Mouse (Mus musculus) ovary, postnatal 36 days (tissue): ENCODE measurements around the gene Ccdc6.
A peak's percentile ranks its signal among the peaks of the same experiment; 100 is the strongest.

ENCODE experiments used
- DNase-seq: peaks from one replicate; pipeline ENCODE4 v3.0.0; 2022; ENCODE audit warnings: low spot score, mixed read lengths

The Ccdc6 gene

DNA sequence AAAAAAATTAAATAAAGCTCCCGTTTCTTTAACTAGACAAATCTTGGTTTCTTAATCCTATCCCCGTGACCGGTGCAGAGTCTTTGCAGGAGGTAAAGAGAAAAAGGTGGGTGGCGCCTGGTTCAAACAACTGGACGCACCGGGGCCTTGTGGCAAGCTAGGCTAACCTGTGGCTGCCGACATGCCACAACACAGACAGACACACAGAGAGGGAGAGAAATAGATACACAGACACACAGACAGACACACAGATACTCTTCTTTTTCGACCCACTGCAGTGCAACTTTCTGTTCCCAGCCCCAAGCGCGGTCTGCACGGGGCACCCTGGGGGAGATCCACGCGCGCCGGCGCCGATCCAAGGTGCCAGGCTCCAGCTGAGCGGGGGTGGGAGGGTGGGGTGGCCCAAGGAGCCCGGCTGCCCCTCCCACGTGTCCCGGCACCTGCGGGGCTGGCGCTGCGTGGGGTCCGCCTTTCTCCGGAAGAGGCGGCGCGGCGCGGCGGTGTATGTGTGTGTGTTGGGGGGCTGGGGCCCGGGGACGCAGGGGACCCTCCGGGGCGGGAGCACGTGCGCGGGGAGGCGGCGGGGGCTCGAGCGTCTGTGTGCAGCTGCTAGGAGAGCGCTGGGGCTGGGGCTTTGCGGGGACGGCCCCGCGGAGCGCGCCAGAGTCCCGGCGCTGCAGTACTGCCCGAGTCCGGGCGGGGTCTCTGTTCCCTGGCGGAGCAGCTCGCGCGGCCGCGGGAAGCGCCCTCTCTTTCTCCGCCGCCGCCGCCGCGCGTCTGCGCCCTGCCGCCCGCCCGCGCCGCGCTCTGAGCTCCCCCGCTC, at the start of gene Ccdc6:
TSS of gene Ccdc6 (plus strand) at position 756 of the 823 bp plus-strand sequence.
- peak; percentile 87 for DNase-seq

DNA sequence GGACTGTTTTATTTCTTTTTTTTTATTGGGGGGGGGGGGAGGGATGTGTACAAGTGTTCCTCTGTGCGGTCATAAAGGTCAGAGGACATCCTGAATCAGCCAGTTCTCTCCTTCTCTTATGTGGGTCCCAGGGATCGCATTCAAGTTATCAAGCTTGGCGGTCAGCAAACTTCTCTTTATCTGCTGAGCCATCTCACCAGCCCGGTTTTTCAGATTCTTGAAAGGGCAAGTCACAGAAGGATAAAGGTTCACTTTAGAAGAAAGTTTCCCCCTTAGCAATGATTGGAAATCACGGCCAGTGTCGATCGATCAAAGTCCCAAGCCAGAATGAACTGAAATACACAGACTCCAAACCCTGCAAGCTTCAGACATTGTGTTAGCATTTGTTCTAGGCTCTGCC, 47.1 kb upstream of the Ccdc6 start:
- DNase-seq = no peak

DNA sequence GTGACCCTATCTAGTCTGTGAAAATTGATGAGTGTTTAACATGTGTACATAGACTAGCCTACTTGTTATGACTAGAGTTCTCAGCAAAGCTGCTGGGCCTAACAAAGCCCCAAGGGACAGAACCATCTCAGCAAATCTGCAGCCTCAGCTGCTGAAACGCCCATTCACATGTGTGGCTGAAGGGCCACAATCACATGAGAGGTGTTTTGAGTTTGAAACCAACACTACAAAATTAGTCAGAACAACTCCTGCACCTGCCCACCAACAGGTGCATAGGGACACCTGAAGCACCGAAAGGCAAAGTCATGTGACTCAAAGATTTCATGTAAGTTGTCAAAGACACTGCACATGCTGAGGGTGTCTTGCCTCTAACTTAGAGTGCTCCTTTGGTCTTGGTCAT, 41.6 kb upstream of the Ccdc6 start:
- DNase-seq = no peak

DNA sequence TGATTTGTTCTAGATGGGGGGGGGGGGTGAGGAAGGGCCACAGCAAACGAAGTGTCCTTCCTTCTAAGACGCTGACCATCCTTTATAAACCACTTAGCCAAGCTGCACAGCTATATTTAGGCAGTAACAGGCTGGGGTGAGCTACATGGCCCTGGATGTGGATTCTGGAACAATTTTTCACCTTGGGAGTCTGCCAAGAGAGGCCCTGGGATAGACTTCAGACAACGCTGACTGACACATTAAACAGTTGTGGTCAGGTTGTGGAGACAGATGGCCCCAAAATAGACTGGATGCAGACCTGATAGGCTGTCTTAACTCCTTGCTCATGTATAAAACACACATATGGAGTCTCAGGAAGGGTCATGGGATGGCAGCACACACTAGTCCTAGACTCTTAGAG, 39.9 kb upstream of the Ccdc6 start:
- DNase-seq = no peak

DNA sequence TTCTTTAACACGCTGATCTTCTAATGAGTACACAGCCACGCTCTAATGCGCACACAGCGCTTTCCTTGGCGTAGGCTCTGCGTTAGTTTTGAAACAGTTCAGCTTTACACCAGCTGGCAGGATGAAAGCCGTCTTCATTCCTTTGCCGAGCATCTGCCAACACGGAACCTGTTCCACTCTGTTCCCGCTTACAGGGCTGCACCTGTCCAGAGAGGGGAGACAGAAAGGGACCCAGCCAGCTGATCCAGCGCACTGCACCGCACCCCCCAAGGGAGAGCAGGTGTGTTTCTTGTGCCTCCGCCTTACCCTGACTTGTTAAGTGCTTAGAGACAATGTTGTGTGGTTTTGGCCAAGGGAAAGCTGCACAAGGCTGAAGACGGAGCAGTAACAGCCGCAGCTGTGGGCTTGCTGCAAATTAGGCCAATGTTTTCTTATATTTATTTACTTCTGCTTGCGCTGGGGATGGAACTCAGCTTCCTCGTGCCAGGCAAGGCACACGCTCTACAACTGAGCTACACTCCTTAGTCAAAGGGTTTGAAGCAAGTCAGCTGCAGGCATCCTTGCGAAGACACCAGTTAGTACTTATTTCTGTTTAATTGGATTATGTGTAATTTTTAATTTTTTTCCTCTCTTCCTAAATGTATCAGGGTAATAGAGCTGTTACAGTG, 36.8 kb upstream of the Ccdc6 start:
- no peak for DNase-seq

DNA sequence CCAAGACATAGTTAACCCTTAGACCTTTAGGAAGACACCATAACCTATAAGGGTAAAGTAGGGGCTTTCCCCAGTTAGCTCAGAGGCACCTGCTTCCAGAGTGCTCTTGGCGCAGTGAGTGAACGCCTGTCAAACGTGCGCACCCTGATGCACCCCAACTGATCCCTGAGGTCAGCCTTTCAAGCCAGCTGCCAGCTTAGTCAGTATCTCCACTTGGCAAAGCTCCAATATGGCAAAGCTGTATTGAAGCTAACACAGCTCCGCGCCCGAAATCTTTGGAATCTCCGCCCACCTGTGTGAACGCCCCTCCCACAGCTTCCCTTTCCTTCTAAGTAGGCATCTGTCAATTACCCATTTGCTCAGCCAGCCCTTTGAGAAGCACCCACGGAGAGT, 36.2 kb upstream of the Ccdc6 start:
- DNase-seq = no peak

DNA sequence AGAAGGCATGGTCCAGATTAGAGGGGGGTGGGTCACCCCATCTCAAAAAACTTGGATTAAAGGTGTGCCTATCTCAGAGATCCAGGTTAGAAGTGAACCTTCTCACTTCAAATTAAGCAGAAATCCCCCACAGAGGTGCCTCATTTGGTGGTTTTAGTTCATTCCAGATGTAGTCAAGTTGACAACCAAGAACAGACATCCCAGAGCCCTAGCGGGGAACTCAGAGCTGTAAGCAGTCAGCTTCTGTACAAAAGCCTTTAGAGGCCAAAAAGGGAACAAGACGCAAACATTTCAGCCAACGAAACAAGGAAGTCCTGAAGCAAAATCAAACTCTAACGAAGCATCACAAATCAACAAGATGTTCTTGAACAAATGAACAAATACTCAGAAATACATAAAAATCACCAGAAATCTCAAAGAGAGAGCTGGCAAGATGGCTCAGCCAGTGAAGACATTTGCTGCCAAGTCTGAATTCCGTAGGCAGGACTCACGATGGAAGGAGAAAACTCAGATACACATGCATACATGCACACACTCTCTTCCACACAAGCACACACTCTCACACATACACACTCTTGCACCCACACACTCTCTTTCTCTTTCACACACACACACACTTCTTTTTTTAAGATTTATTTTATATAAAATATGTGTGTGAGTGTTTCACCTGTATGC, 32.9 kb upstream of the Ccdc6 start:
- no peak for DNase-seq

DNA sequence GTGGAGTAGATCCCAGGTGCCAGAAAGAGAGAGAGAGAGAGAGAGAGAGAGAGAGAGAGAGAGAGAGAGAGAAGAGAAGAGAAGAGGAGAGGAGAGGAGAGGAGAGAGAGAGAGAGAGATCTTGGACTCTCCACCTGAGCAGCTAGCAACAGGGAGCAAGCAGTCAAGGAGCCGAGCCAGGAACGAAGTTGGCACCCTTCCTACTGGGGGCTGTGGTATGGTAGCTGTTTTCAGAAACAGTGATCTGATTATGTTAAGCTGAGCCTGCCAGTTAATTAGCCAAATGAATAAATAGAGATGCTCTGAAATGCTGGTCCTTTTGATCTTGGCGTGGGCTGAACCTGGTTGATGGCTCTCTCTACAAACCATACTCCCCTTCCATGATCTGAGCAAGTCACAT, 31.7 kb upstream of the Ccdc6 start:
- DNase-seq = no peak

DNA sequence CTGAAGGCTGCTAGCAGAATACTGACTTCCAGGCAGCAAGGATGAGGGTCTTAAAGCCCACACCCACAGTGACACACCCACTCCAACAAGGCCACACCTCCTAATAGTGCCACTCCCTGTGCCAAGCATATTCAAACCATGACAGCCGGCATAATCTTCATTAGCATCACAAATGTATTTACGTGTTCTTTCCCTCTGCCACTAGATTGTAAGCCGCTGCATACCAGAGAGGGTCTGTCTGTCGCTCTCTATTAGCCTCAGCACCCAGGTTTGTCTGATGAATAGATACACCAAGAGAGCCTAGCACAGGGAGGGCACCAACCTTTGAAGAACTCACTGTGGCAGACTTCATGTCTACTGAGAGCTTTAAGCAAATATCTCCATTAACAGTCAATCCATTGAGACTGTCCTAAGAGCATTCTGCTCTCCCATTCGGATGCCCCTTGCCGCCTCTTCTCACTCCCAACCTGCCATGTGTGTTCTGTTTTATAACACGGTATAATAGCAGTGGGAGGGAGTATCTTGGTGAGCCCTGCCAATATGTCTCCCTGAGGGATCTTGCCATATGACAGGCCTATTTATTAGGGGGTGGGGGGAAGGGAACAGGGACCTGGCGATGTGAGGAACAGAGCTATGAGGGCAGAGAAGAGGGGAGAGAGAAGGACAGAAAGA, 30.3 kb upstream of the Ccdc6 start:
- DNase-seq = no peak

DNA sequence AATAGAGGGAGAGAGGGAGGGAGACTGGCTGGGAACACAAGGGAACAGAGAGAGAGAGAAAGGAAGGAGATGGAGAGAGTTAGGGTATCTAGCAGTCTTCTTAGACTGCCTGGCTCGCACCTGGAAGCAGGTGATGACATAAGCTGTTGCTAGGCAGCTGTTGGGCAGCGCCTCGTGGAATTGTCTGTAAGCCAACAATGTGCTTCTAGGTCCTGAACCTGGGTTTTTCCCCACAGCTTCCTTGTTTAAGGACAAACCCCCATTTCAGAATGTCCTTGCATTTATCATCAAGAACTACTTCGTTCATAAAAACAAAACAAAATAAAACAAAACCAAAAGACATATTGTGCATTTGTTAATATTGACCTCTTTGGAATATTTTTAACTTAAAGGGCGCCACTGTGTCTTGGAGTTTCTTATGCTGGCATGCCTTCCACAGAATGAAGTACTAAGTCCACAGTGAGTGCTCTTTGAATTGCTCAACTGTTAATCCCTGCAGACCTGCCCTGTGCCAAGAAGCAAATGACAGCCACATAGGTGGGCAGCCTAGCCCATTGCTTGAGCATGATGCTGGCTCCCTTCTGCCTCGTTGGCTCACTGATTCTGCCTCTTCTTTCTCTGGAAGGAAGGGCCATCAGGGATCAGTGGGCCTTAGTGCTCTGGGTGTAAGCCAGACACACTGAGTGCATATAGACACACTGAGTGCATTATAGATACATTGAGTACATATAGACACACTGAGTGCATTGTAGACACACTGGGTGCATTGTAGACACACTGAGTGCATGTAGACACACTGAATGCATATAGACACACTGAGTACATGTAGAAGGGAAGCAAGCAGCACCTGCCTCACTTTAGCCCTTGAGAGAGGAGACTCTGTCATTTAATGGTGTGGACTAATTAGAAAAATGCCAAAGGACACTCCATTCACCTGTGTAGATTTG, 29.5 kb upstream of the Ccdc6 start:
- DNase-seq = no peak

DNA sequence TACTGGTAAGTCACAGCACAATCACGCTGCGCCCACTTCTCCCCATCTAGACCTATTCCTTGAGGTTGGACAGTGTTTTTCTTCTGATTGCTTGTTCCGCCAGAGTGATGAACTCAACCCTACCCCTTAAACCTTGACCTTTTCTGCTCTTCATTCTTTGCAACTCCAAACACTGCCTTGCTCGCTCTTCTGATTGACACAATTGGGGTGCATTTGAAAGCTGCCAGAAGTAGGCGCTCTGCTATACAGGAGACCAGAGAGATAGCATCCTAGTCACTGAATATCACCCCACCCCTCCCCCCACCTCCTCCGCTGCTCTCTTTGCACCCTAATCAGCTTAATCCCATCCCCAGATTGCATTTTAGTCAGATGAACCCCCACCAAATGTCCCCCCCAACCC, 27.6 kb upstream of the Ccdc6 start:
- DNase-seq = no peak

DNA sequence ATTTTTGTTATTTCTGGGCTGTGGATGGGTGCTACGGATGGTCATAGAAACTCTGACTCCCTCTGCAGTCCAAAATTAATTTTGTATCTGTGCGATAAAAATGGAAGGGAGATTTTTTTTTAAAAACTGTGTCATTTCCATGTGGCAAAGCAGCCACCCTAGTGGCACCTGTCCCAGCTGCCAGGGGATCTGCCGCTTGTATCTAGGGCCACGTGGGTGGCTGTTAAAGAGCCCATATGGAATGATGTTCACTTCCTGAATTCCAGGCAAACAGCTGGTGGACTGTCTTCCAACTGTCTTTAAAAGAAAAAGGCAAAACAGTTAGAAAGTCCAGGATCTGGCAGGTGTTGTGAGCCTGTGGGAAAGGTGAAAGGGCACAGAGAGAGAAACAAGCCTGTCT, 25.6 kb upstream of the Ccdc6 start:
- no peak for DNase-seq

DNA sequence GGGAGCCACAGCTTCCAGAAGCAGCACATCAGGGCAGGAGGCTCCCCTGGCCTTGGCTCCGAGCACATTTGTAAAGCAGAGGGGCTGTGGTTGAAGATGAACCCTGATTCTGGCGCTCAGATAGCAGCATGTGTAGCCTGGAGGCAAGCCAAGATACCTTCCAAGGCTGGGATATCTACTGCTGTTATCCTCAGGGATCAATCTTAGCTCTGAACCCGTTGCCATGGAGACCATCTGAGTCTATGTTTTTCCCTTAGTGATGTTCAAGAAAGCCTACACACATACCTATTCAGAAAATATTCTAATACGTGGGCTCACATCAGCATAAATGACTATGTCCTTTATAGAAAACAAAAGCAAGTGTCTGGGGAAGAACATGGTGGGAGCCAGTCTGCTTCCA, 19.5 kb upstream of the Ccdc6 start:
- DNase-seq = no peak

DNA sequence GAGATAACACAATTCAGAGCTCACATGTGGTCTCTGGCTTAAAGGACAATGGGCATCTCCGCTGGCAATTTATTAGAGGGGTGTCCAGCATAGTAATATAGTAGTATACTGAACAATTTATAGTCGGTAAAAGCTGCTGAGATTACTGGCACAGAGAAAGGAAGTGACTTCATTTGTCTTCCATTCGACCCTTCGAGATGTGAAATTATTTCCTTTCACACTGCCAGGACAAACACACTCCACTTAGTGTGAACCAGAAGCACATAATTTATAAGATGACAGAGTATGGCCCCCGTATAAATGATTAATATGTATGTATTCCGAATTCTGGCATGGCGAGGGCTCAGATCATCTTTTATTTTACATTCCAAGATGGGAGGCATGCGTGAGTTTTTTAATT, 16.0 kb upstream of the Ccdc6 start:
- DNase-seq = no peak

DNA sequence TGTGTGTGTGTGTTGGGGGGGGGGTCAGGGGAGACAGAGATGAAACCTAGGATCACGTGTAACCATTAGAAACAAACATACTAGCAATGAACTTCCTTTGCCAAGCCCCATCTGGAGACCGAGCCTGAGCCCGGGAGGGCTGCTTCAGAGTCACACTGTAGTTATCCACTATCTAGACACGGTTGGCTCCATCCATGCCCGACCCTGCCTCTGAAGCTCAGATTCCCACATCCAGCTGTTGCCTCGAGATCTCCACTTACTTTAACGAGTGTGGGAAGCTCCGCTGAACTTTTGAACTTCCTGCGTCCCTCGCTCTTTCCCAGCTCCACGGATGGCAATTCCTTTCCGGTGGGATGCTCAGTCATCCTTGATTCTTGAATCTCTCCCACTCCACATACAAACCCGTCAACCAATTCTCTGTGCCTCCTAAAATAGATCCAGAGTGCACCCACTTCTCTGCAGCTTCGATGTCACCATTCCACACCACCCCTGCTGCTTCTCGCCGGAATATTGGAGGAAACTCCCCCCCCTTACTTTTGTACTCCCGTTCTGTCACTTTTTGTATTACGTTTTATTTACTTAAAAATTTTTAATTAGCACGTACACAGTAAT, 15.3 kb upstream of the Ccdc6 start:
- peak; percentile 9 for DNase-seq

DNA sequence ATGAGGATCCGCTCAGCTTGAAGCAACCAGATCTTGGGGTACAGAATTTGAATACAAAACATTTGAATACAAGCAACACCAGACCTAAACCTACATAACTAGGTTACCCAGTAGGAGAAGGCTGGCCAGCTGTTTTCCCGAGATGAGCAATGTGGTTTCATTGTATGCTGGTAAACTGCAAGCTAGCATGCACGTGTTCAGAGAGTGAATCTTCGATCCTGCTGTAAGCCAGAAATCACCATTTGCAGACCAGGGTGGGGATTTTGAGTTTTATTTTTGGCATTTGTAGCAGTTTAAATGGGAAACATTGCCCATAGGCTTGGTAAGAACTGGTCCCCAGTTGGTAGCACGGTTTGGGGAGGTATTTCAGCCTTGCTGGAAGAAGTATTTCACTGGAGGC, 13.7 kb upstream of the Ccdc6 start:
- DNase-seq = no peak

DNA sequence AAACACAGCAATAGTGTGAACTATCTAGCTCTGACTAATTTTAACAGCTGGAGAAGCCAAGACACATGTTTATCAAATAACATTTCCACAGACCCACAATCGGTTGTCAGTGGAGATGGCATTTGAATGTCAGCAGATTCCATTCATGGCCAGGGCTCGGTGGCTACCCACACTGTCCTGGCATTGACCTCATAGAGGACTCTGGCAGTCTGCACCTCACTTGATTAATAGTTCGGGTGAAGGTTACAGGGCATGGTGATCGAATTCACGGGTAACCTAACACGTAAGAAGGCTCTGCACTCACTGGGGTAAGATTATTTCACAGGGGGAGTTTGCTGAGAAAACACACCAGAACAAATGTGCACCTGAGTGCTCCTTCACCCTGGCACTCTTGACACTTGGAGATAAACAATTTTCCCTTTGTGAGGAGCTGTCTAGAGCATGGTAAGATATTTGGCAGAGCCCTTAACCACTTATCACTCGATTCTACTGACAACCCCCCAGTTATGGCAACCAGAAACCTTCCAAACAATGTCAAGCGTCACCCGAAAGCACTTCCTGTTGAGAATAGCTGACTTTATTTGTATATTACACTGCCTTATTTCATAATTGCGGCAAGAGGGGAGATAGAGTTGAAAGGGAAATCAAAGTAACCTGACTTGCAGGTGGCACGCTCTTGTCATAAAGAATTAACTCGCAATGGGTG, 11.5 kb upstream of the Ccdc6 start:
- no peak for DNase-seq

DNA sequence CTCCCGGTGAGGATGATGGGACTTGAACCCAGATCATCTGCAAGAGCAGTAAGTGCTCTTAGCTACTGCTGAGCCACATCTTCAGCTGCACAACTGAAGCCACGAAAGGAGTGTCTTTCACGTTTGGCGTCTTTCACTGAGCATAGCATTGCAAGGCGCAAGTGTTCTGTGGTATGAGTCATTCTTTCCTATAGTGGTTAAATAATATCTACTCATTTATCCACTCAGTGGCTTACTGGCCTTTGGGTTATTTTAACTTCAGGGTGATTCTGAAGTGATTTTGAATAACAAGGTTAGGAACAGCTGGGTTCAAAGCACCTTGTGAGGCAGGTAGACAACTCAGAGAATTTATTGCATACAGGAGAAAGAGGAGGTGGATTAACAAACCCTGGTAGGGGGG, 8.1 kb upstream of the Ccdc6 start:
- DNase-seq = no peak

DNA sequence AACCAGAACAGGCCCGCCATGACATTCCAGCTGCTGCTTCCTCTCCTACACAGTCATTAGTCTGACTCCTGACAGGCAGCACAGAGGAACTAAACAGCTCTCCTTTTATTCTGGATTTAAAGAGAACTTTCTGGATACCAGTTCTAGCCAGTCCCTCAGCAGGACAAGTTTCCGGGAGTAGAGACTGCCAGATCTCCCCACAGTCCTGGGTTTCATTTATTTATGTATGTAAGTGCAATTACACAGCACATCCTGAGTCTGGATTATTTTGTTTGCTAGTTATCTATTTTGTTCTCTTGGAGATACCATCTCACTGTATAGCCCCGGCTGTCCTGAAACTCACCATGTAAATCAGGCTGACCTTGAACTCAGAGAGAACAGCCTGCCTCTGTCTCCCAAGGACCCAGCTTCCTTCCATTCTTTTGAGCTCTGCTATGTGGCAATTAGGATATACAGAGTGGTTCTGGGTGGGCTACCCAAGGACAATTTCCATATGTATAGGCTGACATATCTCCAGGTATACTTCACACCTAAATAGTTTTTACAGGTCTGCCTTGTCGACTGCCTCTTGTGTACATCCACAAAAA, 5.0 kb upstream of the Ccdc6 start:
- DNase-seq = no peak

DNA sequence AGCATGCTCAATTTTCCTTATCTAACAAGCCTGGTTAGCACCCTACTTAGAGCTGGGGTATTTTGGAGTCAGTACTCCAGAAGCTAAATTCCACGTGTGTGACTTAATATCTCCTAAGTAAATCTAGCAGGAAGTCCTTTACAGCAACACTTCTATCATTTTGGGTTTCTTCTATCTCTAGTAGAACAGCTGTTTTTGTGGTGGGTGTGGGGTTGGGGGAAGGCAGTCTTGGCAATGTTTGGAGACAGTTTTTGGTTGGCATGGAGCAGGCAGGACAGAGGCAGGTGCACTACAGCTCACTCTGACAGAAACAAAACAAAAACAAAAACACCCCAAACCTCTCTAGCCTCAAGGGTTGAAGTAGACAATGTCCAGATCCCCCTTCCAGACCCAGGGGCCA, 3.1 kb upstream of the Ccdc6 start:
- DNase-seq = no peak
